Mouse (Mus musculus): ENCODE data around the gene Prkacb. TPM values are rescaled to one million over a fixed set of nuclear protein-coding genes. Genes with fewer than 3 reads are reported as not detected.
A peak's percentile ranks its signal among the peaks of the same experiment; 100 is the strongest.

The Prkacb gene
- polyA plus RNA-seq, 1 experiment from 2014 or later = 115 TPM

- Histone ChIP-seq H3K9ac (ENCODE audit: low read length) (no peak overlapping the region), H3K4me2 (ENCODE audit: low read length) (no peak overlapping the region), H3K27me3 (replicated peaks; ENCODE audit: control insufficient read depth, insufficient read depth, low read length) (no peaks in the 10 kb centered on the region), H3K4me1 (ENCODE audit: control insufficient read depth, insufficient read depth, low read length) (no peaks in the 10 kb centered on the region; the same call in 1 of the 2 replicates), H3K9me3 (replicated peaks; ENCODE audit: control insufficient read depth, low read length) (no peaks in the 10 kb centered on the region), H3K27ac (ENCODE audit: low read depth, low read length) (no peak overlapping the region), H3K4me3 (ENCODE audit: low read depth, low read length) (no peak overlapping the region), H3K36me3 (ENCODE audit: control insufficient read depth, insufficient read depth, low read length) (no peaks in the 10 kb centered on the region)
- 48% methylated on average over 6 of the region's 6 CpGs for WGBS
- ATAC-seq (no peak), DNase-seq (ENCODE audit: low spot score) (no peak)
Observed at GRCm38 (mm10) chr3:146843470-146843869, 30.7 kb upstream of the Prkacb start.

GRCm38 (mm10) chr3:146842766-146843165, 30.0 kb upstream of the Prkacb start:
- Histone ChIP-seq H3K27ac (ENCODE audit: low read depth, low read length) (no peak overlapping the region), H3K9ac (ENCODE audit: low read length) (no peak overlapping the region), H3K4me1 (ENCODE audit: control insufficient read depth, insufficient read depth, low read length) (no peaks in the 10 kb centered on the region; the same call in 1 of the 2 replicates), H3K4me3 (ENCODE audit: low read depth, low read length) (no peak overlapping the region), H3K4me2 (ENCODE audit: low read length) (no peak overlapping the region), H3K9me3 (replicated peaks; ENCODE audit: control insufficient read depth, low read length) (no peaks in the 10 kb centered on the region), H3K27me3 (replicated peaks; ENCODE audit: control insufficient read depth, insufficient read depth, low read length) (no peaks in the 10 kb centered on the region), H3K36me3 (ENCODE audit: control insufficient read depth, insufficient read depth, low read length) (no peaks in the 10 kb centered on the region)
- WGBS = 84% methylated on average over 3 of the region's 3 CpGs
- no peak for ATAC-seq
- no peak for DNase-seq (ENCODE audit: low spot score)

- WGBS = 88% methylated on average over 4 of the region's 4 CpGs
- ATAC-seq (no peak), DNase-seq (ENCODE audit: low spot score) (no peak)
- H3K4me3 ChIP-seq (ENCODE audit: low read depth, low read length) = no peak overlapping the region
- H3K4me2 ChIP-seq (ENCODE audit: low read length) = no peak overlapping the region
- no peaks in the 10 kb centered on the region for H3K27me3 ChIP-seq (replicated peaks; ENCODE audit: control insufficient read depth, insufficient read depth, low read length)
- H3K9me3 ChIP-seq (replicated peaks; ENCODE audit: control insufficient read depth, low read length) = no peaks in the 10 kb centered on the region
- no peaks in the 10 kb centered on the region for H3K36me3 ChIP-seq (ENCODE audit: control insufficient read depth, insufficient read depth, low read length)
- H3K27ac ChIP-seq (ENCODE audit: low read depth, low read length) = no peak overlapping the region
- H3K4me1 ChIP-seq (ENCODE audit: control insufficient read depth, insufficient read depth, low read length) = no peaks in the 10 kb centered on the region
- no peak overlapping the region for H3K9ac ChIP-seq (ENCODE audit: low read length)
Observed at GRCm38 (mm10) chr3:146820718-146821117, 7.9 kb upstream of the Prkacb start.

GRCm38 (mm10) chr3:146813624-146814023, 834 bp upstream of the Prkacb start:
- Histone ChIP-seq H3K4me1 (ENCODE audit: control insufficient read depth, insufficient read depth, low read length) (peaks cover 6% of the 10 kb centered on the region), H3K27ac (ENCODE audit: low read depth, low read length) (no peak overlapping the region), H3K36me3 (ENCODE audit: control insufficient read depth, insufficient read depth, low read length) (peaks cover 6% of the 10 kb centered on the region; the same call in 1 of the 2 replicates), H3K27me3 (replicated peaks; ENCODE audit: control insufficient read depth, insufficient read depth, low read length) (no peaks in the 10 kb centered on the region), H3K4me2 (ENCODE audit: low read length) (peak overlapping the region; percentile 86), H3K9me3 (replicated peaks; ENCODE audit: control insufficient read depth, low read length) (no peaks in the 10 kb centered on the region), H3K9ac (ENCODE audit: low read length) (peak overlapping the region; percentile 85), H3K4me3 (ENCODE audit: low read depth, low read length) (peak overlapping the region; percentile 98)
- ATAC-seq = no peak
- no peak for DNase-seq (ENCODE audit: low spot score)
- 61% methylated on average over 7 of the region's 7 CpGs for WGBS

GRCm38 (mm10) chr3:146812041-146812878, 530 bp downstream of the Prkacb start:
- H3K4me3 ChIP-seq (ENCODE audit: low read depth, low read length) = peak overlapping the region; percentile 98
- H3K9me3 ChIP-seq (replicated peaks; ENCODE audit: control insufficient read depth, low read length) = no peaks in the 10 kb centered on the region
- peaks cover 6% of the 10 kb centered on the region; the same call in 1 of the 2 replicates for H3K36me3 ChIP-seq (ENCODE audit: control insufficient read depth, insufficient read depth, low read length)
- DNase-seq (ENCODE audit: low spot score) (no peak), ATAC-seq (peak; percentile 71)
- H3K9ac ChIP-seq (ENCODE audit: low read length) = peak overlapping the region; percentile 85
- no peaks in the 10 kb centered on the region for H3K27me3 ChIP-seq (replicated peaks; ENCODE audit: control insufficient read depth, insufficient read depth, low read length)
- peak overlapping the region; percentile 79 for H3K27ac ChIP-seq (ENCODE audit: low read depth, low read length)
- peaks cover 6% of the 10 kb centered on the region for H3K4me1 ChIP-seq (ENCODE audit: control insufficient read depth, insufficient read depth, low read length)
- H3K4me2 ChIP-seq (ENCODE audit: low read length) = peak overlapping the region; percentile 86
- under 1% methylated on average over 44 of the region's 60 CpGs for WGBS

- H3K27ac ChIP-seq (ENCODE audit: low read depth, low read length) = no peak overlapping the region
- no peaks in the 10 kb centered on the region for H3K27me3 ChIP-seq (replicated peaks; ENCODE audit: control insufficient read depth, insufficient read depth, low read length)
- DNase-seq (ENCODE audit: low spot score) = no peak
- no peak overlapping the region for H3K9ac ChIP-seq (ENCODE audit: low read length)
- no peaks in the 10 kb centered on the region for H3K9me3 ChIP-seq (replicated peaks; ENCODE audit: control insufficient read depth, low read length)
- H3K4me2 ChIP-seq (ENCODE audit: low read length) = no peak overlapping the region
- ATAC-seq = no peak
- H3K36me3 ChIP-seq (ENCODE audit: control insufficient read depth, insufficient read depth, low read length) = no peaks in the 10 kb centered on the region
- no peaks in the 10 kb centered on the region for H3K4me1 ChIP-seq (ENCODE audit: control insufficient read depth, insufficient read depth, low read length)
- 92% methylated on average over 12 of the region's 12 CpGs for WGBS
- H3K4me3 ChIP-seq (ENCODE audit: low read depth, low read length) = no peak overlapping the region
Observed at GRCm38 (mm10) chr3:146793554-146794257, 19.1 kb downstream of the Prkacb start.

GRCm38 (mm10) chr3:146792144-146792748, 20.5 kb downstream of the Prkacb start:
- DNase-seq (ENCODE audit: low spot score) (peak; percentile 59), ATAC-seq (no peak)
- Histone ChIP-seq H3K9me3 (replicated peaks; ENCODE audit: control insufficient read depth, low read length) (no peaks in the 10 kb centered on the region), H3K36me3 (ENCODE audit: control insufficient read depth, insufficient read depth, low read length) (no peaks in the 10 kb centered on the region), H3K4me2 (ENCODE audit: low read length) (no peak overlapping the region), H3K4me3 (ENCODE audit: low read depth, low read length) (no peak overlapping the region), H3K27ac (ENCODE audit: low read depth, low read length) (no peak overlapping the region), H3K9ac (ENCODE audit: low read length) (no peak overlapping the region), H3K4me1 (ENCODE audit: control insufficient read depth, insufficient read depth, low read length) (no peaks in the 10 kb centered on the region), H3K27me3 (replicated peaks; ENCODE audit: control insufficient read depth, insufficient read depth, low read length) (no peaks in the 10 kb centered on the region)
- WGBS = 92% methylated on average over 3 of the region's 3 CpGs

GRCm38 (mm10) chr3:146784233-146784632, 28.6 kb downstream of the Prkacb start:
- no peaks in the 10 kb centered on the region for H3K9me3 ChIP-seq (replicated peaks; ENCODE audit: control insufficient read depth, low read length)
- no peak for DNase-seq (ENCODE audit: low spot score)
- ATAC-seq = no peak
- H3K27ac ChIP-seq (ENCODE audit: low read depth, low read length) = no peak overlapping the region
- 82% methylated on average over 3 of the region's 3 CpGs for WGBS
- no peaks in the 10 kb centered on the region for H3K27me3 ChIP-seq (replicated peaks; ENCODE audit: control insufficient read depth, insufficient read depth, low read length)
- no peak overlapping the region for H3K9ac ChIP-seq (ENCODE audit: low read length)
- H3K4me2 ChIP-seq (ENCODE audit: low read length) = no peak overlapping the region
- H3K4me1 ChIP-seq (ENCODE audit: control insufficient read depth, insufficient read depth, low read length) = 0 out of 2 replicates have a peak, but pooled peaks cover 6% of the 10 kb centered on the region
- H3K4me3 ChIP-seq (ENCODE audit: low read depth, low read length) = no peak overlapping the region
- H3K36me3 ChIP-seq (ENCODE audit: control insufficient read depth, insufficient read depth, low read length) = no peaks in the 10 kb centered on the region

Data from forebrain, embryonic 14.5 days (tissue).